Mouse (Mus musculus) forebrain, embryonic 16.5 days (tissue): ENCODE measurements at regions not wholly inside any gene's neighbourhood (a gene's known extent, or its start where the extent isn't known, plus 50 kb on each side); places are given as distances from the start of the nearest gene placed in this dataset.
A peak's percentile ranks its signal among the peaks of the same experiment; 100 is the strongest.

Experiments
- ATAC-seq: fragments of 200-750 bp; cut with Nextera tagmentation; 2 replicates; pipeline ENCODE4 v1.8.0; 2017; ENCODE audit warnings: mild to moderate bottlenecking, moderate library complexity
- H3K27ac ChIP-seq: fragments of 300-500 bp; sonication (generic); 2 replicates; pipeline ENCODE4 v1.5.1; 2014; ENCODE audit warnings: low read length, control low read depth
- H3K27me3 ChIP-seq: fragments of 300-500 bp; sonication (generic); replicated peaks from 2 replicates; pipeline ENCODE4 v1.6.1; 2014; ENCODE audit warnings: low read length; ENCODE audit not compliant: control insufficient read depth, insufficient read depth
- H3K36me3 ChIP-seq: fragments of 300-500 bp; sonication (generic); 2 replicates; pipeline ENCODE4 v1.6.1; 2014; ENCODE audit not compliant: control insufficient read depth, insufficient read depth
- H3K4me1 ChIP-seq: fragments of 300-500 bp; sonication (generic); replicated peaks from 2 replicates; pipeline ENCODE4 v1.6.1; 2014; ENCODE audit warnings: low read length; ENCODE audit not compliant: control insufficient read depth, insufficient read depth
- H3K4me2 ChIP-seq: fragments of 300-500 bp; sonication (generic); 2 replicates; pipeline ENCODE4 v1.6.1; 2014; ENCODE audit warnings: mild to moderate bottlenecking, low read length, control low read depth
- H3K4me3 ChIP-seq: fragments of 300-500 bp; sonication (generic); replicated peaks from 2 replicates; pipeline ENCODE4 v1.5.1; 2014; ENCODE audit warnings: mild to moderate bottlenecking, low read length, control low read depth
- H3K9ac ChIP-seq: fragments of 300-500 bp; sonication (generic); replicated peaks from 2 replicates; pipeline ENCODE4 v1.6.1; 2014; ENCODE audit warnings: low read depth, low read length, control low read depth
- H3K9me3 ChIP-seq: fragments of 300-500 bp; sonication (generic); 2 replicates; pipeline ENCODE4 v1.6.1; 2016; ENCODE audit warnings: low read length; ENCODE audit not compliant: control insufficient read depth
- whole genome bisulfite sequencing: fragments of 180-500 bp; shearing (Covaris S2); extraction: QIAGEN DNeasy Blood & Tissue Kit; methylation state at CpG from one replicate; pipeline ENCODE4 v1.1.7; 2014; 5-methylcytosine and 5-hydroxymethylcytosine counted together

DNA sequence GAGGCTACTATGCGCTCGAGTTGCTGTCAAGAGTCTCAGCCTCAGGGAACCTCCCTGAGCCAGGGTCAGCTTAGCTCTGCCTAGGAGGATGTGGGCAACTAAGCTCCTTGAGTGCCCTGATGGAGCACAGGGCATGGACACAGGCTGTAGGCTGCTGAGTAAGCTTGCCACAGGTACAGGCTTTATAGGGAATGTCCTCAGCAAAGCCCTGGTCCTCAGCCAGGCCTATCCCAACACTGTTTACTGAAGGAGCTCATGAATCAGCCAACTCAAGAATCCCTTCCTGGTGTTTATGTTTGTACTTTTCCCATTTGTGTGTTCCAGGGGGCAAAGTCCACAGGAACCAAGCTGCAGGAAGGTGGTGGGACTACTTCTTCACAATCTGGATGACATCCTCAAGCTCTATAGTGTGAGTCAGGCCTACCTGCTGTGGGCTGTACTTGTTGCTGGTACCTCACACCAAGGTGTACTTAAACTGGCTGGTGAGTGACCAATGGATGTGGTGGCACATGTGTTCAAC, 72.1 kb upstream of the Six3 start:
- H3K9ac ChIP-seq: no peak overlapping the region
- no peak overlapping the region for H3K4me3 ChIP-seq
- 98% methylated on average over 2 of the region's 2 CpGs for WGBS
- no peak for ATAC-seq
- no peak overlapping the region for H3K4me2 ChIP-seq
- no peaks in the 10 kb centered on the region for H3K36me3 ChIP-seq
- H3K27ac ChIP-seq: no peak overlapping the region
- H3K27me3 ChIP-seq: no peaks in the 10 kb centered on the region
- no peaks in the 10 kb centered on the region for H3K4me1 ChIP-seq
- no peaks in the 10 kb centered on the region for H3K9me3 ChIP-seq

DNA sequence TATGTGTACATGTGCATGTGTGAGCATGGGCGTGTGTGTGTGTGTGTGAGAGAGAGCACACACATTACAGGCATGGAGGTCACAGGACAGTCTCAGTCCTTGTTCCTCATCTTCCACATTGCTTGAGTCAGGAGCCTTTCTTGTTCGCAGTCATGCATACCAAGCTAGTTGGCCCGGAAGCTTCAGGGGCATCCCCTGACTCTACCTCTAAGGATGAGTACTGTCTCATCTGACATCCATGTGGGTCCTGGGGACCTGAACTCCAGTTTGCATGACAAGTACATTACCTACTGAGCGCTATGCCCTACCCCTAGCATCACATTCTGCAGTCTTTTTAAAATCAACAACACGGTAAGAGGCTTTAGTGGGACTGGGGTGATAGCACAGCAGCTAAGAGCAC, 65.3 kb upstream of the Six3 start:
- no peak overlapping the region for H3K27ac ChIP-seq
- WGBS: 92% methylated on average over 5 of the region's 5 CpGs
- no peaks in the 10 kb centered on the region for H3K9me3 ChIP-seq
- no peak overlapping the region for H3K4me3 ChIP-seq
- no peaks in the 10 kb centered on the region for H3K27me3 ChIP-seq
- H3K36me3 ChIP-seq: no peaks in the 10 kb centered on the region
- no peaks in the 10 kb centered on the region for H3K4me1 ChIP-seq
- no peak overlapping the region for H3K4me2 ChIP-seq
- H3K9ac ChIP-seq: no peak overlapping the region
- no peak for ATAC-seq

DNA sequence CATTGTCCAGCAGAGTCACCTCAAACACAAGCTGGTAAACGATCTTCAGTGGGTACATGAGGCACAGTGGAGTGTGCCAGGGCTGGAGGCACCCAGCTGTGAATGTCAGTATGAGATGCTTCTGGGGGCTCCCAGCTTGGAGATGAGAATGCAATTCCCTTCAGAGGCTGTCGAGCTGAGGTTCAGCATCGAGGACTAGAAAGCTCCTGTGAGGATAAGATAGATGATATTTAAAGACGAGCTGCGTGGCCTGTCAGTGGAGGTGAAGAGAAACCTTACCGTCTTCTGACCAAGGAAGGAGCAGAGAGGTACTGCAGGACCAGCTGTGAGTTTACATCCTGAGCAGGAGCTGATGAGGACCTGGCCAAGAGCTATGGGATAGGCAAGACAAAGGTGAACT, 52.4 kb upstream of the Six3 start:
- Histone ChIP-seq H3K9me3 (peaks cover 4% of the 10 kb centered on the region; the same call in 1 of the 2 replicates), H3K9ac (no peak overlapping the region), H3K36me3 (no peaks in the 10 kb centered on the region), H3K4me1 (peaks cover 3% of the 10 kb centered on the region), H3K4me2 (no peak overlapping the region), H3K27me3 (no peaks in the 10 kb centered on the region), H3K4me3 (no peak overlapping the region), H3K27ac (no peak overlapping the region)
- no peak for ATAC-seq
- 86% methylated on average over 6 of the region's 6 CpGs for WGBS

- Histone ChIP-seq H3K27me3 (no peaks in the 10 kb centered on the region), H3K36me3 (no peaks in the 10 kb centered on the region), H3K4me2 (peak overlapping the region; percentile 19), H3K4me3 (no peak overlapping the region), H3K27ac (no peak overlapping the region), H3K9ac (0 out of 2 replicates have a peak overlapping the region, but pooled peaks have one; percentile 35), H3K4me1 (peaks cover 3% of the 10 kb centered on the region), H3K9me3 (peaks cover 2% of the 10 kb centered on the region; the same call in 1 of the 2 replicates)
- ATAC-seq: peak; percentile 63; the same call in 1 of the 2 replicates
- 57% methylated on average over 17 of the region's 17 CpGs for WGBS
Observed at GRCm38 (mm10) chr17:85562510-85563266, 50.7 kb upstream of the Six3 start.

- no peak for ATAC-seq
- Histone ChIP-seq H3K4me1 (peaks cover 3% of the 10 kb centered on the region), H3K27ac (no peak overlapping the region), H3K9me3 (peaks cover 2% of the 10 kb centered on the region; the same call in 1 of the 2 replicates), H3K4me3 (no peak overlapping the region), H3K36me3 (no peaks in the 10 kb centered on the region), H3K27me3 (no peaks in the 10 kb centered on the region), H3K9ac (no peak overlapping the region), H3K4me2 (no peak overlapping the region)
- WGBS: 79% methylated on average over 8 of the region's 8 CpGs
Observed at GRCm38 (mm10) chr17:85563391-85563790, 50.0 kb upstream of the Six3 start.
